Mouse (Mus musculus): ENCODE data around the gene Mixl1.
A peak's percentile ranks its signal among the peaks of the same experiment; 100 is the strongest.

Mixl1 gene

GRCm38 (mm10) chr1:180696626-180697352 is at the start of gene Mixl1:
Gene Mixl1, minus strand, starts transcription at chr1:180697034.
- DNase-seq (ENCODE audit: low spot score in 2 of 2) = no peak

DNA sequence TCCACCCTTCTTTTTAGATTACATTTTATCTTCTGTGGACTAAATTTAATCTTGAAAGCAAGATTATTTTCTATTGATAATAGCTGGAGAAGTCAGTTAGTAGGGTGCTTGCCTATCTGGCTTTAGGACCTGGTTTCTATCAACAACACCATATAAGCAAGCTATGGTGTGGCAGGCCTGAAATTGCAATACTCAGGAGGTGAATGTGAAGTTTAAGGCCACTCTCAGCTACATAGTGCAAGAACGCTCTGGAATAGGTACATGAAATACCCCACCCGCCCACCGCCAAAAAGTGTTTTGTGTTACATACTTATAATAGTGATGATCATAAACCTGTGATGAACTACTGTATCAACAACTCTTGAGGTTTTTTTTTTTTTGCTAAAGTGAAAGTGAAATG is 32.4 kb upstream of the Mixl1 start:
- DNase-seq (ENCODE audit: low spot score in 2 of 2) = no peak

DNA sequence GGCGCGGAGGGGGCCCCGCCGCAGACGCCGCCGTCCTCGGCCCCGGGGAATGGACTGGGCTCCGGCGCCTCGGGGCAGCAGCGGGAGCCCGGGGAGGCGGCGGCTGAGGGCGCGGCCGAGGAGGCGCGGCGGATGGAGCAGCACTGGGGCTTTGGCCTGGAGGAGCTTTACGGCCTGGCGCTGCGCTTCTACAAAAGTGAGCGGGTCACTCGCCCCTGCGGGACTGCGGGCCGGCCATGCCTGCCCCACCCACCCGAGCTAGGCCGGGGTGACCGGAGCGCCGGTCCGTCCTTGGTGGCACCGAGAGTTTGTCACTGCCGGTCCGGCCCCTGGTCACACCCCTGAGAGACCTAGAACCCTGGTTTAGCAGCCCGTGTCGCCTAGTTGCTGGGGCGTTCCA is 29.3 kb upstream of the Mixl1 start:
- DNase-seq (ENCODE audit: low spot score in 2 of 2) = no peak

- peak; percentile 86 to 87 for DNase-seq (ENCODE audit: low spot score in 2 of 2)
Measured at GRCm38 (mm10) chr1:180725704-180726179, 28.9 kb upstream of the Mixl1 start, which contains the start of gene Acbd3. Gene Acbd3, plus strand, starts transcription at chr1:180726043.

GRCm38 (mm10) chr1:180723701-180724238 is 26.9 kb upstream of the Mixl1 start:
- DNase-seq (ENCODE audit: low spot score in 2 of 2) = no peak

DNA sequence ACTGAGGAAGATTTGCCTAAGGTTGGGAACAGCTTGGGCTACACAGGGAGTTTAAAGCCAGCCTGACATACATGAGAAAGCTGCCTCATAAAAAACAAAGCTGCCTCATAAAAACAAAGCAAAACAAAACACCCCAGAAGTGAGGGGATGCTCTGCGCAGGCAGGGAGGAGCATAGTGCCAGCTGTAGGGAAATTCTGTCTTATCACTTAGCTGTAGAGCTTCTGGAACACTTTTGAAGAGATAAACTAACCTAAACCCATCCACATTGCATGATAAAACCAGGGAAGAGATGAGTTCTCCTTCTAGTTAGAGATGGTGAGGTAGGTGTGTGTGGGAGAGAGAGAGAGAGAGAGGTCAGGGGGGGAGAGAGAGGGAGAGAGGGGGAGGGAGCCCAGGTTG is 25.8 kb upstream of the Mixl1 start:
- DNase-seq (ENCODE audit: low spot score in 2 of 2) = no peak

DNA sequence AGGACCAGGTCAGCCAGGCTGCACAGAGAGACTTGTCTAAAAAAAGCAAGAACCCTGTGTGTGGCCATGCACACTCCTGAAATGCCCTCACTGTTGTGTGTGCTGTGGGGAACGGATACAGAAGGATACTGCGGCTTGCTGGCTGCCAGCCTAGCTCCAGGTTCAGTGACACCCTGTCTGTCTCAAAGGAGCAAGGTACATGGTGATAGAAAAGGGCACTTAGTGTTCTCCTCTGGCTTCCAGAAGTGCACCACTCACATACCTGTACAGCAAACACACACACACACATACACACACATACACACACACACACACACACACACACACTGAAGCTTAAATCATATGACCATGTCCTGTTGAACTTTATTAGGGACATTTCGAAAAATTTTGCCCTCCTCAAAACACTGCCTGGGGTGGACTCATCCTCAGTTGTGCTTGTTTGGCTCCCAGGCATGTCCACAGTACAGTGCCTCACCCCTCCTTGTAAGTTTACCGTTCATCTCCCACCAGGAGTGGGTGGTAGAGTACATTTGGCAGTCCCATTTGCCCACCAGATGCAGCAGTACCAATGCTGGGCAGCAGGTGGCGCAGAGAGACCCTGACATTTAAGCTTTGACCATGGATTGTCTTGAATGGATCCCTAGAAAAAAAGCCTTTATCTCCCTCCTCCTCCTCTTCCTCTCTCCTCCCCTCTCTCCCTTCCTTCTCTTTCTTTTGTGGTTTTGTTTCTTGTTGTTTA is 23.3 kb upstream of the Mixl1 start:
- peak; percentile 56 to 68 for DNase-seq (ENCODE audit: low spot score in 2 of 2)

DNA sequence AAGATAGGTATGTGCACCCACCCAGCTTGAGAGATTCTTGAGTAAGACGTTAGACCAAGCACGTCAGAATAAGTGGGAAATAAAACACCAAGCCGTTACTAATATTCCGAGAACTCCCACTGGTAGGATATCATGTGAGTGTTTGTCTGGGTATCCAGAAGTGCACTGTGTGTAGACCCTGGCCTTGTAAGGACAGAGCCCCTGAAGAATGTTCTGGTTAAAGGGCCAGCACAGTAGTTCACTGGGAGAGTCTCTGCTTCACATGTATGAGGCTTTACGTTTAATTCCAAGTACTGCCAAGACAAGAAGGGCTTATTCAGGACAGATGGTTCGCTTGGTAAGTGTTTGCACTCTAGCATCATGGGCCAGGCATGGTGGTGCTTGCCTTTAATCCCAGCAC is 22.6 kb upstream of the Mixl1 start:
- DNase-seq (ENCODE audit: low spot score in 2 of 2) = no peak

DNA sequence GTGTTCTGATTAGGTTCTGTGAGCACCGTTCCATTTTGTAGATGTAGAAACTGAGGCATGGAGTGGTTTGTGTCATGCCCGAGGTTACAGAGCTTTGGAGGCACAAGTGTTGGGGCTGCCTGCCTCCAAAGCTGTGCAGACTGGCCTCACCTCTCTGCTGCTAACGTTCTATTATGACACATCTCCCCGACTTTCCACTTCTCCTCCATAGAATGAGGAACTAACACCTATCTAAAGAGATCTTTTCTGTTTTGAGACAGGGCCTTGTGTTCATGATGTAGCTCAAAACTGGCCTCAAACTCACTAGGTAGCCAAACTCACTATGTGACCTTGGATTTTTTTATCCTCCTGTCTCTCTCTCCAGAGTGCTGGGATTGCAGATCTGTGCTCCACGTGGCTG is 21.9 kb upstream of the Mixl1 start:
- no peak for DNase-seq (ENCODE audit: low spot score in 2 of 2)

GRCm38 (mm10) chr1:180708935-180709776 is 12.3 kb upstream of the Mixl1 start:
- DNase-seq (ENCODE audit: low spot score in 2 of 2) = no peak

GRCm38 (mm10) chr1:180707813-180708212 is 11.0 kb upstream of the Mixl1 start:
- DNase-seq (ENCODE audit: low spot score in 2 of 2) = no peak

DNA sequence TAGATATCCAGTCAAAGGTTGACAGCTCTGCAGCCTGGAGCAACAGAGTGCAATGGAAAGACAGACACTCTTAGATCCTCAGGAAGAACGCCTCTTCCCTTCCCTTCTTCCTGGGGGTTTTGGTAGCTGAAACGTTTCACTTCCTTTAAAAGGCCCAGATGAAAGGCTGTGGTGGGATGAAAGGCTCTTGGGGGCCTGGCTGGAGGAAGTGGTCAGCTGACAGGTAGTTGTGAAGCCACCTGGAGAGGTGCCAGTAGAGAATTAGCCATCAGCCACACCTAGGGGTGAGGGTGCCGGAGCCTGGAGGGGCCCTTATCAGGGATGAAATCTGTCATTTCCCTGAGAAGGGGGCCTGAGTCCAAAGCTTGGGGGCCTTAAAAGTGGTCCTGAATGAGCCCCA is 10.5 kb upstream of the Mixl1 start:
- no peak for DNase-seq (ENCODE audit: low spot score in 2 of 2)

DNA sequence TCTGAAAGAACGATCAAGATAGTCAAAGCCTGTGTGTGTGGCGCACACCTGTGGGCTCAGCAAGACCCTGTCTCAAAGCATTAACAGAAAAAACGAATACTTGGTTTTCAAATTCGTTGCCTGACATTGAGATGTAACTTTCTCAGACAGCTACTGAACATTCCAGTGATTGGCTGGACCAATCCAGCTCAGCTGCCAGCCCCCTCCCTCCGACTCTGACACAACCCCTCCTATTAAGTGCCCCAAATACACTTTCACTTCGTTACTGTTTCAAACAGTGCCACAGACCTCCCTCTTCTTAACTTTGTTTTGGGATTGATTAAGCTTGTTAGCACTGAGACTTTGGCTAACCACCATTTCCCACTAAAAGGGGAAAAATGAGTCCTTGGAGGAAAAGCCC is 6.6 kb upstream of the Mixl1 start:
- no peak for DNase-seq (ENCODE audit: low spot score in 2 of 2)

GRCm38 (mm10) chr1:180698063-180698462 is 1.2 kb upstream of the Mixl1 start:
- DNase-seq (ENCODE audit: low spot score in 2 of 2) = no peak

DNA sequence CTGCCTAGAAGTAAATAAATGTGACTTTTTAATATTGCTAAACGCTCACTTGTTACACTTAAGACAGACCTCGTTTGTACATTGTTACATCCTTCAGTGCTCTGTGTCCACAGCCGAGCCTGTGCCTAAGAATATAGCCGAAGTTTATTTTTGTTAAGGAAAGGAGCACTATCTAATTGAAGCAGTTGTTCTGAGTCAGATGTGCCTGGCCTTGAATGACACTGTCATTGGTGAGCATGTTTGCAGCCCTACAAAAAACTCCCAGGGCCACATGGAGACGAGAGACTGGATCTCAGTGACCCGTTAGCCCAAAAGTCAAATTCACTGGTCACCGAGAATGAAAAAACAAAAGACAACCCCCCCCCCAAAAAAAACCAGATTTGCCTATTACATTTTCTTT is 5.5 kb downstream of the Mixl1 start:
- DNase-seq (ENCODE audit: low spot score in 2 of 2) = no peak

Data from right cerebral cortex, postnatal 36 days (tissue).